Mouse (Mus musculus): ENCODE measurements around the gene Adprh. TPM values are rescaled to one million over a fixed set of nuclear protein-coding genes. Genes with fewer than 3 reads are reported as not detected.
A peak's percentile ranks its signal among the peaks of the same experiment; 100 is the strongest.
"Not testable (repeated sequence)": the region's sequence is repeated elsewhere in the genome, so short reads cannot be mapped to it uniquely, and the experiment has no call there.

Adprh gene
- polyA plus RNA-seq, 1 experiment, result 20.2 TPM

DNA sequence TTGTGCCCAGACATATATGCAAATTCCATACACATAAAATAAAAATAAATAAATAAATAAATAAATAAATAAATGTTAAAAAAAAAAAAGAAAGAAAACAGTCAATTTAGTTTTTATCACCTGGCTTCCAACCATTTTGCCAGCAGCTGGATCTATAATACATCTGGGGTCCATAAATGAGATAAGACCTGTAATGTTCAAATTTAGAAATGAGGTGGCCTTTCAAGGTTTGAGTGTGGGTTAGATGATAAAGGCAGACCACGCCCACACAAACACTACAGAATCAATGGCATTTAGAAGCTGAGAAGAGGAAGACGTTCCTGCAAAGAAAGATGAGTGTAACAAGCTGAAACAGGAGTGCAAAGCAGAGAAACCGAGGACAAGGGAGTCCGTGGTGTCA lies 28.8 kb upstream of the Adprh start:
- Histone ChIP-seq H3K27ac (ENCODE audit: insufficient read depth, low read depth, low read length) (no peak overlapping the region), H3K27me3 (ENCODE audit: control insufficient read depth, insufficient read depth, low read length) (no peaks in the 10 kb centered on the region), H3K4me1 (ENCODE audit: control insufficient read depth, insufficient read depth, insufficient read length, low read length) (peaks cover 7% of the 10 kb centered on the region; the same call in 1 of the 2 replicates), H3K36me3 (ENCODE audit: control insufficient read depth, insufficient read depth, low read length) (no peaks in the 10 kb centered on the region), H3K4me3 (ENCODE audit: low read depth, low read length) (no peak overlapping the region)
- 58% methylated on average over 4 of the region's 4 CpGs for WGBS
- TF ChIP-seq CTCF (IDR thresholded peaks at IDR 0.05; ENCODE audit: extremely low read depth, insufficient read length, insufficient replicate concordance, low read depth, low read length) (no peak), POLR2A (IDR thresholded peaks at IDR 0.05; ENCODE audit: low read depth, low read length) (no peak)

DNA sequence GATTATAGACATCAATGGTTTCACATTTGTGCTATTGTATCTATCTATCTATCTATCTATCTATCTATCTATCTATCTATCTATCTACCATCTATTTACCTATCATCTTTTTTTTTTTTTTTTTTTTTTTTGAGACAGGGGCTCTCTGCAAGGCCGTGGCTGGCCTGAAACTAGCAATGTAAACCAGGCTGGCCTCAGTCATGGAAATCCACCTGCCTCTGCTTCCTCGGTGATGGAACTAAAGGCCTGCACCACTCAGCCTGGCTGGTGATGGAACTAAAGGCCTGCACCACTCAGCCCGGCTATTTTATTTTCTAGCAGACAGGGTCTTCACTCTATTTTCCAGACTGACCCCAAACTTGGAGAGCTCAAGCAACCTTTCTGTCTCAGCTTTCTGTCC lies 25.8 kb upstream of the Adprh start:
- Histone ChIP-seq H3K27ac (ENCODE audit: insufficient read depth, low read depth, low read length) (no peak overlapping the region), H3K4me3 (ENCODE audit: low read depth, low read length) (no peak overlapping the region), H3K27me3 (ENCODE audit: control insufficient read depth, insufficient read depth, low read length) (no peaks in the 10 kb centered on the region), H3K36me3 (ENCODE audit: control insufficient read depth, insufficient read depth, low read length) (no peaks in the 10 kb centered on the region), H3K4me1 (ENCODE audit: control insufficient read depth, insufficient read depth, insufficient read length, low read length) (peaks cover 6% of the 10 kb centered on the region)
- 91% methylated on average over 3 of the region's 3 CpGs for WGBS
- TF ChIP-seq POLR2A (IDR thresholded peaks at IDR 0.05; ENCODE audit: low read depth, low read length) (no peak), CTCF (IDR thresholded peaks at IDR 0.05; ENCODE audit: extremely low read depth, insufficient read length, insufficient replicate concordance, low read depth, low read length) (no peak)

DNA sequence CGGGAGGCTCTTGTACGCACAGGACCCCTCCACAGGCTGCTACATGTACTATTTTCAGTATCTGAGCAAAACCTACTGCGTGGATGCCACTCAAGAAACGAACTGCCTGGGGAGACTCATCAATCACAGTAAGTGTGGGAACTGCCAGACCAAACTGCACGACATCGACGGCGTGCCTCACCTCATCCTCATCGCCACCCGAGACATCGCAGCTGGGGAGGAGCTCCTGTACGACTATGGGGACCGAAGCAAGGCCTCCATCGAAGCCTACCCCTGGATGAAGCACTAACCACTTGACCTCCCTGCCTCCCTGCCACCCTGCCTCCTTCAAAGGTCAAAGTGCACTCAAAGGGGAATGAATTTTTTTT lies 24.7 kb upstream of the Adprh start:
- not testable (repeated sequence) for H3K27me3 ChIP-seq (ENCODE audit: control insufficient read depth, insufficient read depth, low read length); H3K27ac ChIP-seq (ENCODE audit: insufficient read depth, low read depth, low read length); H3K4me1 ChIP-seq (ENCODE audit: control insufficient read depth, insufficient read depth, insufficient read length, low read length); H3K36me3 ChIP-seq (ENCODE audit: control insufficient read depth, insufficient read depth, low read length)
- peak overlapping the region; percentile 66; the same call in 1 of the 2 replicates for H3K4me3 ChIP-seq (ENCODE audit: low read depth, low read length)
- WGBS, result 47% methylated on average over 14 of the region's 14 CpGs

DNA sequence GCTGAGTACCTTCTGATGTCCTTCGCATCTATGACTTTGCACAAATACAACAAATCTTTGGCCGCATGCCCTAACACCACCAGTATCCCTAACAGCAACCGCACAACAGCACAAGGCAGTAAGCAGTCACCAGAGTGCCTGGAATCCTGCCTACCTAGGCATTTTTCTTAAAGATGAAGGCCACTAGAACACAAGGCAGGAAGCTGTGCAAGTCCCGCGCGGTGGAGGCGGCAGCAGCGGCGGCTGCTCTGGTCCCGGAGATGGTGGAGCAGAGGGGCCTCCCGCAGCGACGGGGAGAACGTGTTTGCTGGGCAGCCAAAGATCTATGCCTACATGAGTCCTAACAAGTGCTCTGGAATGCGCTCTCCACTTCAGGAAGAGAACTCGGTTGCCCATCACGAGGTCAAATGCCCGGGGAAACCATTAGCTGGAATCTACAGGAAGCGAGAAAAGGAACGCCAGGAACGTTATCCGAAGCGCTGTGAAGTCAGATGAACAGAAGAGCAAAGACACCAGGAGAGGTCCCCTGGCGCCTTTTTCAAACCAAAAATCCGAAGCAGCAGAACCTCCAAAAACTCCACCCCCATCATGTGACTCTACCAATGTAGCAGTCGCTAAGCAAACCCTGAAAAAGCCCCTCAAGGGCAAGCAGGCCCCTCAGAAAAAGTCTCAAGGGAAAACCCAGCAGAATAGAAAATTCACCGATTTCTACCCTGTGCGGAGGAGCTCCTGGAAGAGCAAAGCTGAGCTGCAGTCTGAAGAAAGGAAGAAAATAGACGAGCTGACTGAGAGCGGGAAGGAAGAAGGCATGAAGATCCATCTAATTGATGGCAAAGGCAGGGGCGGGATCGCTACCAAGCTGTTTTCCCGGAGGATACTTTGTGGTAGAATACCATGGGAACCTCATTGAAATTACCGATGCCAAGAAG lies 24.1 kb upstream of the Adprh start:
- H3K36me3 ChIP-seq (ENCODE audit: control insufficient read depth, insufficient read depth, low read length), result no peaks in the 10 kb centered on the region
- 10% methylated on average over 34 of the region's 34 CpGs for WGBS
- TF ChIP-seq CTCF (IDR thresholded peaks at IDR 0.05; ENCODE audit: extremely low read depth, insufficient read length, insufficient replicate concordance, low read depth, low read length) (no peak), POLR2A (IDR thresholded peaks at IDR 0.05; ENCODE audit: low read depth, low read length) (no peak)
- H3K4me1 ChIP-seq (ENCODE audit: control insufficient read depth, insufficient read depth, insufficient read length, low read length), result peaks cover 3% of the 10 kb centered on the region
- H3K27ac ChIP-seq (ENCODE audit: insufficient read depth, low read depth, low read length), result no peak overlapping the region
- H3K4me3 ChIP-seq (ENCODE audit: low read depth, low read length), result peak overlapping the region; percentile 66
- H3K27me3 ChIP-seq (ENCODE audit: control insufficient read depth, insufficient read depth, low read length), result no peaks in the 10 kb centered on the region

DNA sequence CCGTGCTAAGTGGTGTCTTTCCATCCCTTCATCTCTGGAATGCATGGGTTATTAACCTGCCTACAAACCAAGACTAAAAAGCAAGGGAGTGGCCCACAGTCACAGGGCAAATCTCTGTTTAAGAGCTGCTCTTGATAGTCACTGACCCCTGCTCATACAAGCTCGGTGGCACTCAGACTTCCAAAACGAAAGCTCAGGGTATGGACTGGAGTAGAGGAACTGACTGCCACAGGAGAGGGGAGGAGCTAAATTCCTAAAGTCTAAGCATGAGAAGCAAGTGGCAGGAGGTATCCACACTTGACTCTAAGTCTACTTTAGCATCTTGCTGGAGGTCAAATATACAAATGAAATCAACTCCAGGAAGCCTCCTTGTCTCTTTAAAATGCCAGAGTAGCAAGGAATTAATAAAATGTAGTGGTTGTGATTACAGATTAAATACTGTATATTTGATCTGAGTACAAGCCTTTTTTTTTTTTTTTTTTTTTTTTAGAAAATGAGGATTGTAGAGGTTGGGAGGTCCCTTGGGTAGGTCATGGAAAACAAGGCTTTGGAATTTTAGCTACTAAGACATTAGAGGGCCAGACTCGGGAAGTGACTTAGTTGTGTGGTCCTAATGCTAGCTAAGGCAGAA lies 23.3 kb upstream of the Adprh start:
- H3K4me3 ChIP-seq (ENCODE audit: low read depth, low read length), result no peak overlapping the region
- no peaks in the 10 kb centered on the region for H3K36me3 ChIP-seq (ENCODE audit: control insufficient read depth, insufficient read depth, low read length)
- no peak for TF ChIP-seq POLR2A (IDR thresholded peaks at IDR 0.05; ENCODE audit: low read depth, low read length)
- TF ChIP-seq CTCF (IDR thresholded peaks at IDR 0.05; ENCODE audit: extremely low read depth, insufficient read length, insufficient replicate concordance, low read depth, low read length), result no peak
- H3K27ac ChIP-seq (ENCODE audit: insufficient read depth, low read depth, low read length), result no peak overlapping the region
- peaks cover 3% of the 10 kb centered on the region for H3K4me1 ChIP-seq (ENCODE audit: control insufficient read depth, insufficient read depth, insufficient read length, low read length)
- no peaks in the 10 kb centered on the region for H3K27me3 ChIP-seq (ENCODE audit: control insufficient read depth, insufficient read depth, low read length)
- 43% methylated on average over 4 of the region's 4 CpGs for WGBS

DNA sequence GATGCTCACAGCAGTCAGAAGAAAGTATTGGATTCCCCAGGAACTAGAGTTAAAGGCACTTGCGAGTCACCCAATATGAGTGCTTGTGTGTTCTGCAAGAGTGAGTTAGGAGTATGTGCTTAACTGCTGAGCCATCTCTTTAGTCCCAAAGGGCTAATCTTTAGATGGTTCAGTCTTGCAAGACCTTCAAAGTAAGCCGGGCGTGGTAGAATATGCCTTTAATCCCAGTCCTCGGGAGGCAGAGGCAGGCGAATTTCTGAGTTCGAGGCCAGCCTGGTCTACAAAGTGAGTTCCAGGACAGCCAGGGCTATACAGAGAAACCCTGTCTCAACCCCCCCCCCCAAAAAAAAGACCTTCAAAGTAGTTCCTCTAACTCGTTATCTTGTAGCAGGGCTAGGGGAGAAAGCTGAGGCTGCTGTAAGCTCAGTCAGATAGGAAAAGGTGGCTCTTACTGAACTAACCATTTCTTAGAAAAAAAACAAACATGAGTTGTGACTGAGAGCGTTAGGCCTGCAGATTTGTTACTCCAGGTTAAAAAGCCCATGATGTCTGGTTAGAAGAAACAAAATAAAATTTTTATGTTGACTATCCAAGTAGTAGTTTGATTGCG lies 22.3 kb upstream of the Adprh start:
- no peaks in the 10 kb centered on the region for H3K27me3 ChIP-seq (ENCODE audit: control insufficient read depth, insufficient read depth, low read length)
- H3K36me3 ChIP-seq (ENCODE audit: control insufficient read depth, insufficient read depth, low read length), result no peaks in the 10 kb centered on the region
- H3K4me1 ChIP-seq (ENCODE audit: control insufficient read depth, insufficient read depth, insufficient read length, low read length), result peaks cover 3% of the 10 kb centered on the region
- H3K27ac ChIP-seq (ENCODE audit: insufficient read depth, low read depth, low read length), result no peak overlapping the region
- no peak for TF ChIP-seq POLR2A (IDR thresholded peaks at IDR 0.05; ENCODE audit: low read depth, low read length)
- no peak overlapping the region for H3K4me3 ChIP-seq (ENCODE audit: low read depth, low read length)
- 90% methylated on average over 9 of the region's 9 CpGs for WGBS

DNA sequence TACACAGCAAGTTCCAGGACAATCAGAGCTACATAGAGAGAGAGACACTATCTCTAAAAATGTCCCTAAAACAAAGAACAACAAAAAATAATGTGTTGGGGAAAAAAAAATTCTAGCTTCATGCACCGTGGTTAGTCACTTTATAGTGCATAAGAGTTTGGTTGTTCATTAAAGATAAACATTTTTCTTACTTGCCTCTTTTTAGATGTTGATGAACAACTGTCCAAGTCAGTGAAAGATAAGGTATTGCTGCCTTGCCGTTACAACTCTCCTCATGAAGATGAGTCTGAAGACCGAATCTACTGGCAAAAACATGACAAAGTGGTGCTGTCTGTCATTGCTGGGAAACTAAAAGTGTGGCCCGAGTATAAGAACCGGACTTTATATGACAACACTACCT lies 21.2 kb upstream of the Adprh start:
- 82% methylated on average over 5 of the region's 5 CpGs for WGBS
- no peak overlapping the region for H3K27ac ChIP-seq (ENCODE audit: insufficient read depth, low read depth, low read length)
- H3K27me3 ChIP-seq (ENCODE audit: control insufficient read depth, insufficient read depth, low read length), result no peaks in the 10 kb centered on the region
- peaks cover 3% of the 10 kb centered on the region for H3K4me1 ChIP-seq (ENCODE audit: control insufficient read depth, insufficient read depth, insufficient read length, low read length)
- TF ChIP-seq CTCF (IDR thresholded peaks at IDR 0.05; ENCODE audit: extremely low read depth, insufficient read length, insufficient replicate concordance, low read depth, low read length) (no peak), POLR2A (IDR thresholded peaks at IDR 0.05; ENCODE audit: low read depth, low read length) (no peak)
- no peaks in the 10 kb centered on the region for H3K36me3 ChIP-seq (ENCODE audit: control insufficient read depth, insufficient read depth, low read length)
- H3K4me3 ChIP-seq (ENCODE audit: low read depth, low read length), result no peak overlapping the region
